Mouse (Mus musculus) intestine, embryonic 14.5 days (tissue): ENCODE measurements around the gene Bcl7c. TPM values are rescaled to one million over a fixed set of nuclear protein-coding genes. Genes with fewer than 3 reads are reported as not detected.

Source experiments
- ATAC-seq: fragments of 200-750 bp; cut with Nextera tagmentation; replicated peaks from 2 replicates; pipeline ENCODE4 v1.8.0; 2017; ENCODE audit warnings: low read depth, moderate number of reproducible peaks, moderate TSS enrichment, moderate library complexity; ENCODE audit not compliant: low FRiP score, low TSS enrichment
- DNase-seq: peaks from one replicate; pipeline ENCODE4 v3.0.0-alpha.2; 2018; ENCODE audit warnings: low spot score
- H3K27ac ChIP-seq: fragments of 300-500 bp; sonication (generic); 2 replicates; pipeline ENCODE4 v1.5.1; 2014; ENCODE audit warnings: low read depth, mild to moderate bottlenecking, control low read depth
- H3K27me3 ChIP-seq: fragments of 300-500 bp; sonication (generic); replicated peaks from 2 replicates; pipeline ENCODE4 v1.6.1; 2014; ENCODE audit warnings: low read length, control low read depth; ENCODE audit not compliant: control insufficient read depth, insufficient read depth
- H3K36me3 ChIP-seq: fragments of 300-500 bp; sonication (generic); 2 replicates; pipeline ENCODE4 v1.6.1; 2014; ENCODE audit warnings: low read length, control low read depth; ENCODE audit not compliant: control insufficient read depth, insufficient read depth
- H3K4me1 ChIP-seq: fragments of 300-500 bp; sonication (generic); replicated peaks from 2 replicates; pipeline ENCODE4 v1.6.1; 2014; ENCODE audit warnings: low read length, control low read depth, mixed read lengths; ENCODE audit not compliant: control insufficient read depth, insufficient read depth
- H3K4me2 ChIP-seq: fragments of 300-500 bp; sonication (generic); 2 replicates; pipeline ENCODE4 v1.6.1; 2014; ENCODE audit warnings: low read length
- H3K4me3 ChIP-seq: fragments of 300-500 bp; sonication (generic); 2 replicates; pipeline ENCODE4 v1.5.1; 2014; ENCODE audit warnings: low read depth, low read length, control low read depth, mixed read lengths
- H3K9ac ChIP-seq: fragments of 300-500 bp; sonication (generic); 2 replicates; pipeline ENCODE4 v1.6.1; 2014; ENCODE audit warnings: mild to moderate bottlenecking, low read length
- H3K9me3 ChIP-seq: fragments of 300-500 bp; sonication (generic); 2 replicates; pipeline ENCODE4 v1.6.1; 2016; ENCODE audit warnings: low read length, control low read depth; ENCODE audit not compliant: control insufficient read depth
- WGBS: fragments of 180-500 bp; shearing (Covaris S2); extraction: QIAGEN DNeasy Blood & Tissue Kit; methylation state at CpG from one replicate; pipeline ENCODE4 v1.1.7; 2014; 5-methylcytosine and 5-hydroxymethylcytosine counted together
- polyA plus RNA-seq: library from polyadenylated mRNA; unstranded; fragments of >200 nt; fragmentation: Nextera tagmentation; extraction: Ambion mirVana; gene quantifications from 2 replicates; pipeline ENCODE4 v1.2.1, GENCODE M21; 2014

Gene Bcl7c
- polyA plus RNA-seq, 1 experiment from 2014 or later: 56.4 TPM

DNA sequence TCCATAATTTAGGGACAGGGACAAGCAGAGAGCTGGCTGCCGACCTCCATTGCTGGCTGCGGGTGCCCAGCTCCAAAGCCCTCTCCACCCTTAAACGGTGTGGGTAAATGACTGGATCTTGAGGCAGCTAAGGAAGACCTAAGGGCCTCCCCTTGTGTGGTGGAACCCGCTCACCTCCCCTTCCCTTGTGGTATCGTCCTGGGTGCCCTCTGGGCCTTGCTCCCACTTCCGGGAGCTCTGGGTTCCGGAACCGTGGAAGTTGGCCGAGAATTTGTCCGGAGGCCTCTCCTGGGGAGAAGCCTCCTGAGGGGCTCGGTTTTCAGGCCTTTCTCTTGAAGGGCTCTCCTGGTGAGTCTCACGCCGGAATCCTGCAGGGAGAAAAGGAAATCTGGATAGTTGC lies 42.1 kb downstream of the Bcl7c start:
- no peak overlapping the region for H3K27ac ChIP-seq
- ATAC-seq (no peak), DNase-seq (no peak)
- H3K9me3 ChIP-seq: no peaks in the 10 kb centered on the region
- no peak overlapping the region for H3K4me3 ChIP-seq
- no peaks in the 10 kb centered on the region for H3K4me1 ChIP-seq
- H3K9ac ChIP-seq: no peak overlapping the region
- H3K4me2 ChIP-seq: no peak overlapping the region
- peaks cover 30% of the 10 kb centered on the region for H3K36me3 ChIP-seq
- 90% methylated on average over 13 of the region's 13 CpGs for WGBS
- no peaks in the 10 kb centered on the region for H3K27me3 ChIP-seq

GRCm38 (mm10) chr7:127666066-127666654 lies 42.6 kb downstream of the Bcl7c start:
- ATAC-seq: no peak
- Histone ChIP-seq H3K4me3 (no peak overlapping the region), H3K9ac (no peak overlapping the region), H3K4me2 (no peak overlapping the region), H3K27me3 (no peaks in the 10 kb centered on the region), H3K27ac (no peak overlapping the region), H3K36me3 (peaks cover 30% of the 10 kb centered on the region), H3K9me3 (no peaks in the 10 kb centered on the region), H3K4me1 (no peaks in the 10 kb centered on the region)
- 94% methylated on average over 6 of the region's 6 CpGs for WGBS
- DNase-seq: no peak

GRCm38 (mm10) chr7:127662926-127663325 lies 45.8 kb downstream of the Bcl7c start:
- 86% methylated on average over 6 of the region's 6 CpGs for WGBS
- Histone ChIP-seq H3K4me1 (no peaks in the 10 kb centered on the region), H3K4me2 (no peak overlapping the region), H3K27ac (no peak overlapping the region), H3K36me3 (peaks cover 30% of the 10 kb centered on the region), H3K27me3 (no peaks in the 10 kb centered on the region), H3K9ac (no peak overlapping the region), H3K4me3 (no peak overlapping the region), H3K9me3 (0 out of 2 replicates have a peak, but pooled peaks cover 2% of the 10 kb centered on the region)
- no peak for DNase-seq
- ATAC-seq: no peak

DNA sequence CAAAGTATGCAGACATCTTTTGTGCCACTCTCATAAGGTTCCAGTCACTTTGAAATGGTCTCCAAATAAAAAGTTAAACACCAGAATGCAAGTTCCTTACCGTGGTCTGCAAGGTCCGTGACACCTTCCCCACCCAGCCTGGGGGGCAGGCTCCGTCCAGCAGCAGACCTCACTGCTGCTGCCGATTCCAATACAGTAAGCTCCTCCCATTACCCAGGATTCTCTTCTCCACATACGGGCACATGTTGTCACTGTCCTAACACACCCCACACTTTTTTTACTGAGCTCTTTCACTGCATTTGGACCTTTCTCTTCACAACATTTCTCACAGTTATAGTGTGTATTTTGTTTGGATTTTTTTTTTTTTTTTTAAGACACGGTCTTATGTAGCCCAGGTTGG lies 46.9 kb downstream of the Bcl7c start:
- ATAC-seq: no peak
- no peaks in the 10 kb centered on the region for H3K27me3 ChIP-seq
- no peak for DNase-seq
- H3K27ac ChIP-seq: no peak overlapping the region
- no peaks in the 10 kb centered on the region for H3K4me1 ChIP-seq
- H3K9me3 ChIP-seq: 0 out of 2 replicates have a peak, but pooled peaks cover 2% of the 10 kb centered on the region
- H3K36me3 ChIP-seq: peaks cover 30% of the 10 kb centered on the region
- 79% methylated on average over 6 of the region's 6 CpGs for WGBS
- no peak overlapping the region for H3K4me2 ChIP-seq
- no peak overlapping the region for H3K4me3 ChIP-seq
- H3K9ac ChIP-seq: no peak overlapping the region

DNA sequence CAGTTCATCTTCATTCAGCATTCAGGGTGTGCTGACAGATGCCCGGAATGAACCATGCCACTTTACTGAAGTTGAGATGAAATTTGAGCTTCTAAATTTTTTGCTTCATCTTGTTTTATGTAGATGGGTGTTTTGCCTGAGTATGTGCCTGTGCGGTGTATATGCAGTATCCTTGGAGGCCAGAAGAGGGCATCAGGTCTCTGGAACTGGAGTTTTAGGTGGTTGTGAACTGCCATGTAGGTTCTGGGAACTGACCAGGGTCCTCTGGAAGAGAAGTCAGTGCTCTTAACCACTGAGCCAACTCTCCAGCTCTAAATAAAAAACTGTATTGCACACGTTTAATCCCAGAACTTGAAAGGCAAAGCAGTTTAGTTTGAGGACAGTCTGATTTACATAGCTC lies 47.9 kb downstream of the Bcl7c start:
- H3K27ac ChIP-seq: no peak overlapping the region

GRCm38 (mm10) chr7:127656946-127657345 lies 51.8 kb downstream of the Bcl7c start:
- DNase-seq: peak; percentile 81
- H3K4me3 ChIP-seq: no peak overlapping the region
- H3K9ac ChIP-seq: no peak overlapping the region
- WGBS: 28% methylated on average over 4 of the region's 4 CpGs
- no peaks in the 10 kb centered on the region for H3K27me3 ChIP-seq
- 0 out of 2 replicates have a peak, but pooled peaks cover 2% of the 10 kb centered on the region for H3K9me3 ChIP-seq
- H3K4me1 ChIP-seq: 0 out of 2 replicates have a peak, but pooled peaks cover 2% of the 10 kb centered on the region
- no peak for ATAC-seq
- H3K27ac ChIP-seq: no peak overlapping the region
- H3K36me3 ChIP-seq: no peaks in the 10 kb centered on the region
- H3K4me2 ChIP-seq: no peak overlapping the region

More for the DNA sequence above, 47.9 kb downstream of the Bcl7c start:
- H3K4me1 ChIP-seq: no peaks in the 10 kb centered on the region
- ATAC-seq: no peak
- no peak for DNase-seq
- no peak overlapping the region for H3K9ac ChIP-seq
- peaks cover 22% of the 10 kb centered on the region for H3K36me3 ChIP-seq
- H3K4me3 ChIP-seq: no peak overlapping the region
- no peak overlapping the region for H3K4me2 ChIP-seq
- no peaks in the 10 kb centered on the region for H3K27me3 ChIP-seq
- 0 out of 2 replicates have a peak, but pooled peaks cover 2% of the 10 kb centered on the region for H3K9me3 ChIP-seq
- 86% methylated on average over 3 of the region's 3 CpGs for WGBS

DNA sequence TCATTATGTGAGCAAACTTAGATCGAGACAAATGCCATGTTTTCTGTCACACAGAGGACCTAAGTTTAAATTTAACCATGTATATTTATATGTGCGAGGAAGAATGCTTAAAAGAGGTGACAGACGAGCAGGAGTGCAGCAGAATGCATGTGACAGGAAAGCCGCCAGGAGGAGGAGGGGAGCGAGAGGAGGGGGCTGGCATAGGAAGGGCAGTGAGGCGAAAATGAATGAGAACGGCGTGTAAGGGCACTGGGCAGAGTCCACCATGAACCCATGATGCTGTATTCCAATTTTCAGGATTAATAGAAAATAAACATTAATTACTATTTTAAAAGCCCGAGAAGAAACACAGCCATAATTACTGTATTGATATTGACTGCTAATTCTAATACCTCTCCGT lies 54.4 kb downstream of the Bcl7c start:
- no peaks in the 10 kb centered on the region for H3K9me3 ChIP-seq
- no peak overlapping the region for H3K4me2 ChIP-seq
- ATAC-seq: no peak
- H3K27ac ChIP-seq: no peak overlapping the region
- no peaks in the 10 kb centered on the region for H3K36me3 ChIP-seq
- no peak for DNase-seq
- no peaks in the 10 kb centered on the region for H3K27me3 ChIP-seq
- no peak overlapping the region for H3K9ac ChIP-seq
- 0 out of 2 replicates have a peak, but pooled peaks cover 4% of the 10 kb centered on the region for H3K4me1 ChIP-seq
- no peak overlapping the region for H3K4me3 ChIP-seq
- WGBS: 79% methylated on average over 10 of the region's 10 CpGs

GRCm38 (mm10) chr7:127652050-127652449 lies 56.7 kb downstream of the Bcl7c start:
- ATAC-seq: no peak
- H3K4me2 ChIP-seq: peak overlapping the region; percentile 44
- 0 out of 2 replicates have a peak, but pooled peaks cover 4% of the 10 kb centered on the region for H3K4me1 ChIP-seq
- H3K36me3 ChIP-seq: no peaks in the 10 kb centered on the region
- H3K9ac ChIP-seq: peak overlapping the region; percentile 2; the same call in 1 of the 2 replicates
- no peaks in the 10 kb centered on the region for H3K27me3 ChIP-seq
- H3K4me3 ChIP-seq: peak overlapping the region; percentile 11; the same call in 1 of the 2 replicates
- no peaks in the 10 kb centered on the region for H3K9me3 ChIP-seq
- no peak overlapping the region for H3K27ac ChIP-seq
- DNase-seq: peak; percentile 59
- WGBS: 8% methylated on average over 18 of the region's 18 CpGs

- 58% methylated on average over 2 of the region's 3 CpGs for WGBS
- H3K4me3 ChIP-seq: no peak overlapping the region
- H3K9ac ChIP-seq: no peak overlapping the region
- H3K9me3 ChIP-seq: no peaks in the 10 kb centered on the region
- no peak overlapping the region for H3K27ac ChIP-seq
- H3K4me2 ChIP-seq: peak overlapping the region; percentile 44
- 0 out of 2 replicates have a peak, but pooled peaks cover 4% of the 10 kb centered on the region for H3K4me1 ChIP-seq
- no peaks in the 10 kb centered on the region for H3K36me3 ChIP-seq
- no peak; the same call in 1 of the 2 replicates for ATAC-seq
- no peaks in the 10 kb centered on the region for H3K27me3 ChIP-seq
- DNase-seq: no peak
Measured at GRCm38 (mm10) chr7:127651624-127652023, 57.1 kb downstream of the Bcl7c start.
